Mouse (Mus musculus): Measurements from ENCODE around the gene Pald1.

The Pald1 gene

DNA sequence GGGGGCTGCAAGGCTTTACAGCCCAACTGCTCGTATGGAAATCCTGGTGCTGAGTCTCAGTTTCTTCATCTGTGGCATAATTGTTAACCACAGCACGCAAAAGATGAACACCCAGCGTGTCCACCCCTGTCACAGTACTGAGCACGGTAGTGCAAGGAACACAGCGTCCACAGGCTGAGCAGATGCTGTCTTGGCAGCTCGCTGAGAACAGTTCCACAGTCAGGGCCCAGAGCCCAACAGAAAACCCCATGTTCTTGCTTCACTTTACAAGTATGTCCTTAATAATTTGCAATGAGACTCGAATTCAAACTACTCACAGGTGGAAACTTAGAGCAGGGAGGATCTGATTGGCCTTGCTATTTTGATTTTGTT, 109.5 kb downstream of the Pald1 start:
- no peak for DNase-seq

DNA sequence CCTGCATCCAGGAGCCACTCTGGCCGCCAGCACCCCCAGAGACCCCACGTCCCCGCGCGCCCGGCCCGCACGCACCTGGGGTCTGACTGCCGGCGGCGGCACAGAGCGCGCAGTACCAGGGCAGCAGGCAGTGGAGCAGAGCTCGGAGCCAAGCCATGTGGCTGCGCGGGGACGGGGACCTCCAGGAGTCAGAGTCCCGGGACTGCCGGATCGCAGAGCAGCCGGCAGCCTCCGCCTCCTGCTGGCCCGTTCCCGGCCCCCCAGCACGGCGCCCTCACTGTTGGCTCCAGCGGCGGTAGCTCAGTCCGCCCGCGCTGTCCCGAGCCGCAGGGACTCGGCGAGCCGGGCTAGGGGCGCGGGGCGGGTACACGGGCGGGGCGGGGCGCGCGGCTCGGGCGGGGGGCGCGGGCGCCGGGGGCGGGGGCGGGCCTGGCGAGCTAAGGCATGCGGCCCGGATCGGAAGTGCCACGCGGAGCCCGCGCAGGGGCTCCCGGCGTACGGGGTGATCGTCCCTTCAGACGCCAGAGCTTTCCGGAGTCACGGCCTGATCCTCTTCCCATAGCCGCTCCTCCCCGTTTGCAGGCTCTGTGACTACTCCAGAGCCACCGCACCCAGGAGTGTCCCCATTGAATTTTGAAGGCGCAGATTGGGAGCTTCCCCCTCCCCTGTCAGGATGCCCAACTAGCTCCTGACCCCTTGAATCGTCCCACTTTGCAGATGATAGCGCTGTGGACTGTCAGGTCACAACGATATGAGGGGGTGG, 110.1 kb downstream of the Pald1 start, which contains the start of gene Adamts14:
TSS of gene Adamts14 (minus strand) at position 358 of the 763 bp plus-strand sequence.
- no peak for DNase-seq

DNA sequence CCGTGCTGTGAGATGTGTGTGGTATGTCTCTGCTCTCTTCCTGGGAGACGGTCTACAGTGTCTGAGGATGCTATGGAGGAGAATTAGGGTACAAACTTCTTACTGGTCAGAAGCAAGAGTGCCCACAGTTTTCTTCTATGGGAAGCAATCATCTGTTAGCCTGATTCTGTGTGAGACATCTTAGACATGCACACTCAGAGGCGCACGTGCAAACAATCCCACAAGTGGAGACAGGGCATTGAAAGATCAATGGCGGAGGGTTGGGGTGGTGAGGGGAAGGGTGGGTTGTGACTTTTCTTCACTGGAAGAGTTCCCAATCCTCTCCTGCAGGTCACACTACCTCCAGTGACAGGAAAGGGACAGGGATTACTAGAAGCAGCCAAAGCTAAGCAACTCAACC, 110.7 kb downstream of the Pald1 start:
- DNase-seq, result no peak

DNA sequence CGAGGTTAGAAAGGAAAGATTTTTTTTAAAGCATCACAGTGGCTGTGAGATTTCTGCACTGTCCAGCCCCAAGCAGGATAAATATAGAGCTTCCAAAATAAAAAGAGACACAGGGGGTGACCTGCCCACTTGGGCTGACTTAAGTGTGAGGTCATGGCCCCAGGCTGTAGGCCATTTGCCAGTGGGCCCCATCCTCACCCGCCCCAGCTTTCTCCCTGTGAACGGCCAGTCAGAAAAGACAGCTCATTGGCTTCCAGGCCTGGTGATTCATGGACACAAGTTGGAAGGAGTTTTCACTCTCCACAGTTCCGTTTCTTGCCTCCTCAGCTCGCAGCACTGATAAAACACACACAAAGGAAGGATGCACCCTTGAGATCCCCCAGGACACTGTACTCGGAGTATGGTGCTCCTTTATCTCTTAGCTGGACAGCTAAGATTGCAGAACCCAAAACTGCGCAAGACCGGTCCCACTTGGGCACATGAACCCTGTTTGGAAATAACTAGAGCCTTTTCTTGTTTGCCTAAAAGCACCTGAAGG, 111.2 kb downstream of the Pald1 start:
- DNase-seq, result no peak

Data from cerebellum, adult 9-10 months (tissue).